Mouse (Mus musculus) embryonic stem cell, embryonic (primary cell): ENCODE measurements around the gene App.

Experiments used
- CTCF ChIA-PET, 4 experiments: fragments of 300-600 bp in 2 of 4; fragments of 350-600 bp in 2 of 4; sonication (Branson Sonifier 250); formaldehyde crosslinking; loops; one replicate each; lab custom pipeline; 2022; ENCODE audit warnings: inconsistent platforms in 2 of 4; lab: Charles Lee
- POLR2A ChIA-PET, 4 experiments: fragments of 300-600 bp in 2 of 4; fragments of 350-600 bp in 2 of 4; sonication (Branson Sonifier 250); formaldehyde crosslinking; loops; one replicate each; lab custom pipeline; 2022; ENCODE audit warnings: antibody characterized with exemption in 4 of 4, inconsistent platforms in 1 of 4; lab: Charles Lee

Gene App

GRCm38 (mm10) chr16:85067254-85067893, 106.2 kb downstream of the App start:
- CTCF ChIA-PET, result no interaction called here
- POLR2A ChIA-PET, result no interaction called here

GRCm38 (mm10) chr16:85066227-85066626, 107.3 kb downstream of the App start:
- POLR2A ChIA-PET, result interaction anchor here in 1 of 4 experiments (1.7 kb wide), 1 partner anchor 108 kb away, joined by 3 read pairs; the partner anchor contains the start of gene App
- CTCF ChIA-PET, result no interaction called here

GRCm38 (mm10) chr16:85064800-85065199, 108.8 kb downstream of the App start:
- POLR2A ChIA-PET, result interaction anchor here in 2 of 4 experiments (0.7 to 1.7 kb wide), 2 partner anchors 109 to 270 kb away, joined by 3 read pairs; partner anchors contain the start of gene App (in 1 of the 2)
- CTCF ChIA-PET, result interaction anchor here in 2 of 4 experiments (0.6 kb wide), 2 partner anchors 110 to 505 kb away, joined by 3 read pairs; no protein-coding TSS in a partner anchor

GRCm38 (mm10) chr16:85062732-85063131, 110.8 kb downstream of the App start:
- POLR2A ChIA-PET, result no interaction called here
- CTCF ChIA-PET, result no interaction called here

DNA sequence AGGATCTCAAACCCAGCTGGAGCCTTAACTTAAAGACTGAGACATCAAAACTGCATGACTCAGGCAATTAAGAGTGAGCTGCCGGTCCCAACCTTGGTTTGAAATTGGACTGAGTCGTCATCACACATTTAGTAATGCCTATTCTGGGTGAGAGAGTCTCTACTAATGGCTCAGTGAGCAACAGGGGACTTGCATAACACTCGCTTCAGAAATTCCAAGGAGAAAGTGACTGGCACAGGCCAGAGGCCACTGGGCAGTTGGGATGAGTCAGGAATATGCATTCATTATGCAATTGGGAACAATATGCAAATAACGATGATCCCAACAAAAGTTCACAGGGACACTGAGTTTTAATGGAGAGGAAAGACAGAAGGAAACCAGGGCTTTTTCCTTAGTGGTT, 111.8 kb downstream of the App start:
- CTCF ChIA-PET, result no interaction called here

GRCm38 (mm10) chr16:85058138-85058537, 115.4 kb downstream of the App start:
- POLR2A ChIA-PET, result interaction anchor here in 1 of 4 experiments (0.9 kb wide), 1 partner anchor 29 kb away, joined by 3 read pairs; no protein-coding TSS in a partner anchor
- CTCF ChIA-PET, result no interaction called here

More for the DNA sequence above, 111.8 kb downstream of the App start:
- POLR2A ChIA-PET, result no interaction called here

DNA sequence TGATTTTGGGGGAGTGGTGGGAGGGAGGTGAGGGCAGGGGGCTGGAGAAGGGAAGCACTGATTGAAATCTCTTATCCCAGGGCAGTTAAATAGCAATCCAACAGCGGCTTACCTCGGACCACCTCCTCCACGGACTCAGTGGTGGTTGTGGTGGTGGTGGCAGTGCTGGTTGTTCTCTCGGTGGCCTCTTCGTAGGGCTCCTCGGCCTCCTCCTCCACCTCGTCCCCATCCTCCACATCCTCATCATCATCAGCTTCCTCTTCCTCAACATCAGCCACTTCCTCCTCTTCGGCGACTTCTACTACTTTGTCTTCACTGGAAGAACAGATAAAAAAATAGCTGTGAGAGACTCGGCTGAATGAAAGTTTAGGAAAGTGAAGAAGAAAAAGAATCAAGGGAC, 117.4 kb downstream of the App start:
- ChIA-PET CTCF (no interaction called here), POLR2A (interaction anchor here in 1 of 4 experiments (0.6 kb wide), 1 partner anchor 128 kb away, joined by 3 read pairs; no protein-coding TSS in a partner anchor)

DNA sequence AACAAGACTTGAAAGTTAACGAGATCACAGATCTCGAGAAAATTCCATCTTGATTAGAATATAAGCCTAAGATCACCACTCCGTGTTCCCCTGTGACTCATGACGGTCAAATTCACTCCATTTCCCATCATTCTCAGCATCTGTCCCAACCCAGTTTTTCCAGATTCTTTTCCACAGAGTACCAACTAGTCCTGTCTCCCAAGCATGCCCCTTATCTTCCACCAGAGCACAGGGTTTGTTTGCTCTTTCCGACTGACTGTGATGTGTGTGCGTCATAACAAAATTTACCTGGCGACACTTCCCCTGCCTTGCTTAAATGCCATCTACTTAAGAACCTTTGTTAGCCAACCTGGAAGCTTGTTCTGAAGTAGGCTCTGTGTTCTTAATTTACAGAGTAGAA, 119.6 kb downstream of the App start:
- POLR2A ChIA-PET, result no interaction called here

DNA sequence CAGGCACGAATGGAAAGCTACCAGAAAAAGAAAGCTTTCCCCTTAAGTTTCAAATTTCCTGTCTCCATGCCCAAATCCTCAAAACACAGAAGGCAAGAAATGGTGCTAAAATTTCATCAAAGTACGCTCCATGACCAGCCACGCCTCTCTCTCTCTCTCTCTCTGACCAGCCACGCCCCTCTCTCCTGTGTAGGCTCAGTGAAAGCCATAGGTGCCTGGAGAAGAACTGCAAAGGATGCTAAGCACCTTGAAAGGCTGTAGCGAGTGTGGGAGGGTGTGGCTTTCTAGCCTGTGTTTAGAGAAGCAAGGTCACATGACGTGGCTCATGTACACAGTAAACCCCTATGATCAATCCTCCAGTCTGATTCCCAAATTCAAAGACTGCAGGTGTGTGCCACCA, 126.3 kb downstream of the App start:
- ChIA-PET CTCF (interaction anchor here in 1 of 4 experiments (0.6 kb wide), 1 partner anchor 10 kb away, joined by 3 read pairs; no protein-coding TSS in a partner anchor), POLR2A (no interaction called here)

More for the DNA sequence above, 119.6 kb downstream of the App start:
- CTCF ChIA-PET, result no interaction called here

- CTCF ChIA-PET, result no interaction called here
- POLR2A ChIA-PET, result no interaction called here
Observed at GRCm38 (mm10) chr16:85041153-85041959, 132.2 kb downstream of the App start.

- ChIA-PET CTCF (no interaction called here), POLR2A (no interaction called here)
Observed at GRCm38 (mm10) chr16:85038731-85039130, 134.8 kb downstream of the App start.

DNA sequence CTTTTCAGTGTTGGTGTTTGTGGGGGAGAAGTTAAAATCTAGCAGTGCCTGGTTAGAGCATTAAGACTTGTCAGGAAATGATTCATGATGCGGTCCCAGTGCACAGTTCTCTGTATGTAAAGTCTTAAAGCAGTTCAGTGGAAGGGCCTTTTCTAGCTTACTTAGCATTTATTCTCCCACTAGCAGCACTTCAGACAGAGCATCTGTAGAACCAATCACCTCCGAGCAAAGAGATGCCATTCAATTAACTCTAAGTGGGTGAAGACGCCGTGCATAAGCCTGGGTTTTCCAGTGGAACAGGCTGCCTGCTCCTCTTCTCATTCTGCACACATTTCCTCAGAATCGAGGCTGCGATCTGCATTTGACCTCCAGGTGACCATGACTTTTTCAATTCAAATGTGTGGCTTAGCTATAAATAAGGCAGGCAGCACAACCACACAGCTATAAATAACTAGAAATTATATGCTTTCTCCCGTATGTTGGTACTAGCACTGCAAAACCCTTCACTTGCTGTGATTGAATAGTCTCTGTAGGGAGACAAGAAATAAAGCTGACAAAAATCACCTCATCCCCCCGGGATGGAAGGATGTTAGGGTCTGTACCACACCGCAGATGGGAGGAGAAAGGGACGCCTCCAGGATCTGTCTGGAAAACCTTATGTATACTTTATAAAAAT, 135.5 kb downstream of the App start:
- CTCF ChIA-PET, result no interaction called here

DNA sequence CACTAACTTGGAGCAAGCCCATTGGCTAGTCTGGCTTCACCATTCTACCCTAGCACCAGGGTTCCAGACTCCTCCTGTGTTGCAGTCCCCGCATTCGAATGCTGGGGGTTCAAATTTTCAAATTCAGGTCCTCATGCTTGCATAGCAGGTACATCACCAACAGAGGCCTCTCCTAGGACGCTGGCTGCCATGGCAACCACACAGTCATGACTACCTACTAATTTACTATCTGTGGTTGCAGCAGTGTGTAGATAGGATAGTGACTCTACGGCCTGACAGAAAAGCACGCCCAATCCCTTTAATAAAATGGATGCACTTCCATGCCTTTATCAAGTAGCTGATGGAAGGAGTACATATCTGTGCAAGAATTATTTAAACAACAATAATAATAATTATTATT, 137.8 kb downstream of the App start:
- CTCF ChIA-PET, result no interaction called here
- POLR2A ChIA-PET, result no interaction called here

More for the DNA sequence above, 135.5 kb downstream of the App start:
- POLR2A ChIA-PET, result interaction anchor here in 1 of 4 experiments (0.6 kb wide), 1 partner anchor 134 kb away, joined by 4 read pairs; no protein-coding TSS in a partner anchor

GRCm38 (mm10) chr16:85033747-85034146, 139.8 kb downstream of the App start:
- CTCF ChIA-PET, result no interaction called here
- POLR2A ChIA-PET, result interaction anchor here in 1 of 4 experiments (0.6 kb wide), 1 partner anchor 11 kb away, joined by 3 read pairs; no protein-coding TSS in a partner anchor

- CTCF ChIA-PET, result no interaction called here
- POLR2A ChIA-PET, result no interaction called here
Observed at GRCm38 (mm10) chr16:85030810-85031209, 142.8 kb downstream of the App start.

DNA sequence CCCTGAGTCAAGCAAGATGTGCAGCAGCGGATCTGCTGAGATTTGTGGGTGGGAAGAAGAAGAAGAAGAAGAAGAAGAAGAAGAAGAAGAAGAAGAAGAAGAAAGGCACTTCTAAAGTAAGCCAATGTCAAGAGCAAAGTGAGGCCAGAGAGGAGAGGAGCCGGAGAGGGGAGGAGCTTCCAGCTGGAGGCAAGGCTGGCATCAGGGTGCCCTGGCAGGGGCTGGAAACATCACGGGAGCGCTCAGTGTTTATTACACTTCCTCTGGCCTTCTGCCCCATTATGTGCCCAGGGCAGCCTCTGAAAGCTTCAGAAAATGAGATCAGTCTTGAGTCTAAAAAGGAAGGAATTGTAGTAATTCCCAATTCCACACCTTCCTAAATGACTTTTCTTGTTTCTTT, 145.2 kb downstream of the App start:
- CTCF ChIA-PET, result no interaction called here
- POLR2A ChIA-PET, result no interaction called here

- ChIA-PET CTCF (no interaction called here), POLR2A (no interaction called here)
Observed at GRCm38 (mm10) chr16:85024706-85025105, 148.9 kb downstream of the App start.

DNA sequence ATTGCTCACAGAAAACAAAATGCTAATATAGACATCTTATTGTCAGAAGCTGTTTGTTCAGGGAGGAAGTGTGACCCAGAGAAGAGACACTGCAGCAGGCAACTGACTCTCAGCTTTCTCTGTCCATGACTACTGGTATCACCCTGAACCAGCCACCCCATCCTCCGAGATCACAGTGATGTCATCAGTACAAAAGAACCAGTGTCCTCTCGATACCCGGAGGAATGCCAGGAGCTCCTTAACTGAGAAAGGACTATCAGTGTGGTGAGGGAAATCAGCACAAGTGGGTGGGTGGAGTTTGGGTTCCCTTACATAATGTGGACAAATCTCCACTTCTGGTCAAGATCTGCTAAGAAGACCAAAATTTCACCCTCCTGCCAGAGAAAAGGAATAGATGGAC, 150.5 kb downstream of the App start:
- ChIA-PET CTCF (no interaction called here), POLR2A (interaction anchor here in 1 of 4 experiments (0.6 kb wide), 1 partner anchor 50 kb away, joined by 3 read pairs; no protein-coding TSS in a partner anchor)

DNA sequence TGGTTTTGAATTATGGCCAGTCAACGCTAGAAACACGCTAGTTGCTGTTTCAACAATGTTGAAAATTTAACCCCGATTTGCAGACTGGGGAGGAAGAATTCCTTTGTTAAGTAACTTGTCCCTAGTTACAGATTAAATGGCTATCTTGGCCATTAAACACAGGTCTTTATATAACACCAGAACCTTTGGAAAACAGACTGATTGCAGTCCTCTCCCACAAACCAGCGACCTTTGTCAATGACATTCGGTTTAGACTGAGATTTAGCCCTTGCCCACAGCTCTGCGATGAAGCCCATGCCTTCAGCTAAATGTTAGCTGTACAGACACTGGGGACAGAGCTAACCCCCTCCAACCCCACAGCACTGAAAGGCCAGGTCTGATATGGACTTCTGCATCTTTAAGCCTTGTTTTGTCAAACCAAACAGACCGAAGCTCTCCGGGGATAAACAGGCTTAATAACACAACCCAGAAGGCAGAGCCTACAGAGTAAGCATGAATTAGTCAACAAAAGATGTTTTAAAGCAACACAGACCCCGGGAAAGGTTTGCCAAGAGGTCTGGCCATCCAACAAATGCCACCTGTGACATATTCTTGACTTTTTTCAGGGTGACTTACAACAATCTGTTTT, 152.8 kb downstream of the App start:
- CTCF ChIA-PET, result no interaction called here
- POLR2A ChIA-PET, result no interaction called here
